Mouse (Mus musculus) gastrocnemius, adult 18-20 months (tissue): ENCODE measurements around the gene Srgap3. TPM values are rescaled to one million over a fixed set of nuclear protein-coding genes. Genes with fewer than 3 reads are reported as not detected.

ENCODE experiments used
- DNase-seq: peaks from one replicate; pipeline ENCODE4 v3.0.0; 2021; ENCODE audit warnings: low spot score
- long read RNA-seq, 2 experiments: library from polyadenylated mRNA; stranded (forward); transcript quantifications; one replicate each; pipeline ENCODE4 v2.0.0; 2021
- total RNA-seq, 2 experiments: library from RNA; stranded (reverse); gene quantifications; 2 replicates each; pipeline ENCODE4 v1.2.3; 2021

Gene Srgap3
- total RNA-seq: 1 to 10 TPM in 1 of 2 experiments, under 1 TPM in 1; 0.71 to 1.1 TPM
- long read RNA-seq, experiment 1: 0 reads
- long read RNA-seq, experiment 2: 0 reads

DNA sequence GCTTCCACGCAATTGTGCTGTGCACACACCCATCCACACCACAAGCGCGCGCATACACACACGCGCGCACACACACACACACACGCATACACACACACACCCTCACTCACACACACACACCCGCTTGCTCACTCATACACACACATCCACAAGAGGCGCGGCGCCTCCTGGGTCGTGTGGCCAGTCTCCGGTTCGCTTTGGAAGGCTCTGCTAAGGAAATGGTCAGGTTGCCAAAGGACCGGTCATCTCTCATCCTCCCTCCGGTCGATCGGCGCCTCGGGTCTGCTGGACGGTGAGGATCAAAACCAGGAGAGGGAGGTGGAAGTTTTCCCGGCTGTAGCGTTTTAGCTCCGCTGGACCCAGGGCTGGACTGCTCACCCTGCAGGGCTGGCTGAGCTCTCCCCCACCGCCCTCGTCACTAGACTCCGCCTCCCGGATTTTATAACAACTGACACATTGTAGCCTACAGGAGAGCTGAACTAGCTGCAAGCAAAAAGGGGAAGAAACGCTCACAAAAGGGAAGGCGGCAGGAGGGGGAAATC, at the start of gene Srgap3:
Srgap3 (minus strand) TSS at position 372 of the 542 bp plus-strand sequence.
- peak; percentile 69 for DNase-seq

DNA sequence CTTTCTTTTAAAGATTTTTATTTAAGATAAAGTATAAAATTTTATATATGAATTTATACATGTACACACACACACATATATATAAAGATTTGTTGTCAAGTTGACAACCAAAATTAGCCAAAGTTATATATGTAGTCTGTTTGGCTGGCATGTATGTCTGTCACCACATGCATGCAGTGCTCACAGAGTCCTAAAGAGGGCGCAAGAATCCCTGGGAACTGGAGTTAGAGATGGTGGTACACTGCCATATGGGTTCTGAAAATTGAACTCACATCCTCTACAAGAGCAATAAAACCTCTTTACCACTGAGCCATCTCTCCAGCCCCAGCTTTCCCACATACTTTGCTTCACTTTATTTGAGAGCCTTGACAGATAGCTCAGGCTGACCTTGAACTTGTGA, 48.6 kb upstream of the Srgap3 start:
- no peak for DNase-seq

- no peak for DNase-seq
These were observed 43.1 kb upstream of the Srgap3 start for GRCm38 (mm10) chr6:112990119-112990518.

DNA sequence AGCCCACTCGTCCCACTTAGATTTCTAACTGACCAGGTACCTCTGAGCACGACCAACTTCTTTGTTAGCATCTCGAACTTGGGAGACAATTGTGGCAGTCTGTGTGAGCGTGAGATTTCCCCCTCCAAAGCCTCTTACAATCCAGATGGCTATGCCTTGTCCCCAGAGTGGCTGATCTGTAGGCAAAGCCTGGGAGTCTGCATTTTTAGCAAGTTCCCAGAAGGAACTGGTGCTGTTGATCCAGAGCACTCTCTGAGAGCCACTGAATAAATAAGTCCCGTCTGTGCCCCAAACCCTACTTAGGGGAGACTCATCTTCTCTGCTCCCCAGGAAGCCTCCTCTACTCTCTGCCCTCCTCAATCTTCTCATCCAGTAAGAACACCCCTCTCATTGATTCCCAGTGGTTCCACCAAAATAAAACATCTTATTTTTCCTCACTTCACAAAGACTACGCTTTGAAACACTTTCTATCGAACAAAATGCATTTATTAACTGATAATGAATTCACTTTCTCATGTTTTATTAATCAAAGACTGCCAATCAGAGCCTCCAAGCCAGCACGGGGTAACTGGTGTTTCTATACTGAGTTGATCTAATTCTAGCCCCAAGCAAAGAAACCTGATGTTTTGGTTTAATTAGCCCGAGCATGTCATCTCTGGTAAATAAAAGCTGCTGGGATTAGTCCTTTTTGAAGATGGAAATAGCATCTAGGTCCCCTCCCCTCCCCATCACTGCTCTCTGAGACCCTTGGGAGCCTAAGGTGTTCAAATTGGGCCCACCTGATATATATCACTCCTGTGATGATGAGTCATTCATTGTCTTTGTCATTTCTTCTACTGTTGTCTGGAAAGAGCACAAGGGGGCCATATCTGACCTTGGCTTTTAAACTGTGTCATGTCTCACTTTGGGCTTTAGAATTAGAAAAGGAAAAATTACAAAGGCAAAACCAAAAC, 38.6 kb upstream of the Srgap3 start:
- DNase-seq: no peak

GRCm38 (mm10) chr6:112982241-112982640, 35.2 kb upstream of the Srgap3 start:
- no peak for DNase-seq

GRCm38 (mm10) chr6:112978947-112979346, 31.9 kb upstream of the Srgap3 start:
- no peak for DNase-seq

- no peak for DNase-seq
These were observed 30.2 kb upstream of the Srgap3 start for GRCm38 (mm10) chr6:112977246-112977645.

GRCm38 (mm10) chr6:112976541-112976940, 29.5 kb upstream of the Srgap3 start:
- DNase-seq: no peak

GRCm38 (mm10) chr6:112976136-112976535, 29.1 kb upstream of the Srgap3 start:
- no peak for DNase-seq

- no peak for DNase-seq
These were observed 27.0 kb upstream of the Srgap3 start for GRCm38 (mm10) chr6:112973786-112974720.

GRCm38 (mm10) chr6:112972858-112973631, 26.0 kb upstream of the Srgap3 start:
- DNase-seq: no peak

DNA sequence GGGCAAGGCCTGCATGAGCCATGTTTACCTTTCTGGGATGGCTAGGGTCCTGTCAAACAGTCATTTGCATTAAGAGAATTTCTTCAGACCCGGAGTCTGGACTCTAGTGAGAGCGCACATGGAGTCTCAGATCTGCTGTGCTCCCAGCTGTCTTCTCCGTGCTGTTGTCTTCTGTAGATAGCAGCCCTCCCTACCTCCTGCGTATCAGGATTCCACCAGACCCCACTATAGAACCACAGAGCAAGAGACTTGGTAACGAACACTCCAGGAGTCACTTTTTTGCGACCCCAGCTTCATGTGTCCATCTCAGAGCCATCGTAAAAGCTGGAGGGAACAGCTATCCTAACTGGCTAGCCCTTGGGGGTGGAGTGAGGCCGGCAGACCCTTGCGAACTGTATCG, 25.1 kb upstream of the Srgap3 start:
- no peak for DNase-seq

DNA sequence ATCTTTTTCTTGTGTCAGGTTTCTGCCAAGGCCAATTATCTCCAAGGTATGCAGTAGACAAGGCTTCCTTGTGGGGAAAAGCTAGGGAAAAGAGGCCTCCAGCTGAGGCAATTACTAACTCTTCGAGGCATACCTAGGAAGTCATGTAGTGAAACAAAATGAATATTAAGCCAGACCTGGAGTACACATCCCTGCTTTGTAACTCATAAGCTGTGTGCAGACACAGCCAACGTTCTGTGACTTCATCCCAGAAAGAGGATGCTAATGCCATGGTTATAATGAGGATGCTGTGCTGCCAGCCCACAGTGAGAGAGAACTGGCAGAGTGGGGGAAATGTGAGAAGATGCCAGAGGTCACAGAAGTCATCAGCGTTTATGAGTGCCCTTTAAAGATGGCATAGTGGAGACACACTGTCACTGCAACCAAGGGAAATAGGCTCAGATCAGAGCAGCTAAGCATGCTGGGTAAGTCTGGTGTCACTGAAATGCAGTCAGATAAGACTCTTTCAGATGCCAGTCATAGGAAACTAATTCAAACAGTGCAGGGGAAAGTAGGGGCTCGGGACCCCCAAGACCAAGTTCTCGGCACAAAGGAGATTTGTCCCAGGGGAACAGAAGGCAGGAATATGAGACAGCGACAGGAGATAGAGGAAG, 24.2 kb upstream of the Srgap3 start:
- no peak for DNase-seq

DNA sequence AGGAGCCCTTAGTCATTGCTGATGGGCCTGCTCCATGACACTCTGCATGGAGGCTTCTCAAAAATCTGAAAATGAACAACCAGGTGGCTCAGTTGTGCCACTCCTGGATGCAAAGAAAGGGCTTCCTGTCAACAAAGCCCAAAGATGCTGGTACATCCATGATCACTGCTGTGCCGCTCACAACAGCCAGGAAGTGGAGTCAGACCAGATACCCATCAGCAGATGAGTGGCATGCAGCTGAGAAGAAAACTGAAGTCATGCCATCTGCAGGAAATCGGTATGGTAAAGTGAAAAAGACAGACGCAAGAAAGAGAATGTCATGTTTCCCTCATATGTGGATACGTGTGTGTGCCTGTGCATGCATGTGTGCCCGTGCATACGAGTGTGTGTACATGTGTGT, 20.3 kb upstream of the Srgap3 start:
- DNase-seq: no peak

GRCm38 (mm10) chr6:112958360-112958759, 11.3 kb upstream of the Srgap3 start:
- no peak for DNase-seq

GRCm38 (mm10) chr6:112957583-112958280, 10.7 kb upstream of the Srgap3 start:
- no peak for DNase-seq

DNA sequence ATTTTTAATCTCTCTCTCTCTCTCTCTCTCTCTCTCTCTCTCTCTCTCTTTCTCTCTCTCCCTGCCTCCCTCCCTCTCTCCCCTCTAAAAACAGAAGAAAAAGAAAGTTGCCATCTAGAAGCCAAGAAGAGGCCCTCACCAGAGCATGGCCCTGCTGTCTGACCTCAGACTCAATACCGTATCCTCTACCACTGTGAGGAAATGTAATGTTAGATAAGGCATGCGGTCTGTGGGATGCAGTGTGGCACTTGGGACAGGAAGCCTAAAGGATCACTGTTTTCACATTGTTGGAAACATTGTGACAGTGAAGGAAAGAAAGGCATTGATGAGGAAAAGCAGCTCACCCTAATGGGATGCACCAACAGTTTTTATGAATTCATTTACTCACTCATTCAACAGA, 8.7 kb upstream of the Srgap3 start:
- no peak for DNase-seq

- DNase-seq: no peak
These were observed 6.8 kb upstream of the Srgap3 start for GRCm38 (mm10) chr6:112953905-112954304.

- no peak for DNase-seq
These were observed 4.2 kb upstream of the Srgap3 start for GRCm38 (mm10) chr6:112951254-112951653.
